Mouse (Mus musculus) erythroblast, adult 5-6 weeks (primary cell): ENCODE results near the gene AC170998.1. TPM values are rescaled to one million over a fixed set of nuclear protein-coding genes. Genes with fewer than 3 reads are reported as not detected.

ENCODE experiments used
- ATAC-seq: replicated peaks from 2 replicates; pipeline ENCODE4 v1.8.0; 2016; ENCODE audit warnings: moderate number of reproducible peaks, mild to moderate bottlenecking, moderate TSS enrichment, inconsistent platforms; ENCODE audit not compliant: poor library complexity, low FRiP score, severe bottlenecking
- total RNA-seq, 2 experiments: library from RNA; stranded (forward) in 1 of 2; stranded (reverse) in 1 of 2; fragments of 150-400 nt in 1 of 2; fragments of 200-764, 138-1000 nt in 1 of 2; gene quantifications; 2 replicates each; pipeline versions ENCODE4 v1.2.3 to v1.2.4; 2015 to 2017; ENCODE audit warnings: low replicate concordance in 2 of 2

AC170998.1 gene
- total RNA-seq (2015; ENCODE audit: low replicate concordance) (not detected in 2 replicates), total RNA-seq (2017; ENCODE audit: low replicate concordance) (8.5 TPM in 1 of 2 replicates, not detected in the other)

DNA sequence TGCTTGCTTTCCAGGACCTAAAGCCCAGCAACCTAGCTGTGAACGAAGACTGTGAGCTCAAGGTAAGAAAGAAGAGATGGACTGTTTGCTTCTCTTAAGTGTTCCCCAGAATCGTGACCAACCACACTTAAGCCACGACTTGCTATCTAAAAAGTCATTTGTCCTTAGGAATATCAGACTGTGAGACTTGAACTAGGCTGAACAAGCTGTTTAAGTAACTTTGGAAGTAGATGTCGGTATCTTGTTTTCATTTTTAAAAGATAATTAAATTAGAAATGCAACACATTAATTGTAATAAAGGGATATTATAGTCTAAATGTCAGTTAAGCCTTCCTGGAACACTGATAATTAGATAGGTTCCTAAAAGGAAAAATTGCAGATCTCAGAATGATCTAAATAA, at the start of gene AC170998.1:
AC170998.1 (plus strand) TSS at position 301 of the 400 bp plus-strand sequence.
- ATAC-seq, result no peak

DNA sequence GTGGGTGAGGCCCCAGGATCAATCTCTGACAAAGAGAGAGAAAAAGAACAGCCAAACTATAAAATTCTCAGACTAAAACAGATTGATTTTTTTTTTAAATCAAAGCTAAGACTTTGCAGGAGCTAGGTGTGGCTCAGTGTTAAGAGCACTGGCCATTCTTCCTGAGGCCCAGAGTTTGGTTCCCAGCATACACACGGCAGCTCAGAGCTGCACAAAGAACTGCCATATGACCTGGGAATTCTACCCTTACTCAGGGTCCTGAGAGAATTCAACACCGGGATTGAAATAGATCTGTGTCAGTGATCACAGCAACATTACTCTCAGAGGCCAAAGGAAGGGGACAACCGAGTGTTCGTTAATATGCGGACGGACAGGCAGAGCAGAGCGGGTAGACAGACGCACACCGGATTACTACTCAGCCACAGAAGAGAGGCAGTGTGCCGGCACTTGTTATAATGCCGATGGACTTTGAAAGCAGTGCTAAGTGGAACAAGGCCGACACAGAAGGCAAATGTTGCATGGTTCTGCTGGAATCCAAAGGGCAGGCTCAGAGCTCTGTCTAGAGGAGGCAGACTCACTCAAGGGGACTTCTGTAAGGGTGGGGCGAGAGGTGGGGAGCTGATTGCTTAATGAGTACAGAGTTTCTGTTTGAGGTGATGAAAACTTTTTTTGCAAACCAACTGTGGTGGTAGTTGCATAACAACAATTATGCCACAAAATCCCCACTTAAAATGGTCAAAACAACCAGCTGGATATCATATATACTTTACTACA, 43.4 kb upstream of the AC170998.1 start:
- ATAC-seq, result no peak

DNA sequence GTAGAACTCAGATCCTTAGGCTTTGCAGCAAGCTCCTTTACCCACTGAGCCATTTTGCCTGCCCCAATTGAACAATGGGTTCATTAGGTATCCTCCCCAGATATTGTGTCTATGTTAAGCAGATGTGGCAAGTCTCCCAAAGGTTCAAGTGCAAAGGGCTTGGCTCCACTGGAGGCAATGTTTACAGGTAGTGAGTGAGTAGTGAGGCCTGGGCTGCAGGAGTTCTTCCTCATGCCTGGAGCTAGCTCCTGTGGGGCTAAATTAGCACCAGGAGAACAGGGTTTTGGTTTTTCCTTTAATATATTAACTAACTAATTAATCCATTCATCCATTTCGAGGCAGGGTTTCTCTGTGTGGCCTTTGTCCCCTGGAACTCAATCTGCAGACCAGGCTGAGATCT, 42.3 kb upstream of the AC170998.1 start:
- ATAC-seq, result no peak

DNA sequence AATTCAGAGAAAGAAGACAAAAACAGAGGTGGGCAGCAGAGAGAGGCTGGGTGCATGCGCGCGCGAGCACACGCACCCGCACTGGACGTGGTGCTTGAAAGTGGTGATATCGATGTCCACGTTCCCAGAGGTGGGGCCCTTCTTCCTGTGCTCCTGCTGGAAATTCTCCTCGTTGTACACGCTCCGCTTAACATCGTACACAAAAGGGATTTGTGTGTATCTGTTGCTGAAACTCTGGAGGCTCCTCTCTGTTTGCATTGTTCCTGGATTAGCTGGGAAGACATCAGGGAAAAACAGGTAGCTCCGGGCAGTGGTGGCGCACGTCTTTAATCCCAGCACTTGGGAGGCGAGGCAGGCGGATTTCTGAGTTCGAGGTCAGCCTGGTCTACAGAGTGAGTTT, 41.3 kb upstream of the AC170998.1 start:
- ATAC-seq, result no peak

DNA sequence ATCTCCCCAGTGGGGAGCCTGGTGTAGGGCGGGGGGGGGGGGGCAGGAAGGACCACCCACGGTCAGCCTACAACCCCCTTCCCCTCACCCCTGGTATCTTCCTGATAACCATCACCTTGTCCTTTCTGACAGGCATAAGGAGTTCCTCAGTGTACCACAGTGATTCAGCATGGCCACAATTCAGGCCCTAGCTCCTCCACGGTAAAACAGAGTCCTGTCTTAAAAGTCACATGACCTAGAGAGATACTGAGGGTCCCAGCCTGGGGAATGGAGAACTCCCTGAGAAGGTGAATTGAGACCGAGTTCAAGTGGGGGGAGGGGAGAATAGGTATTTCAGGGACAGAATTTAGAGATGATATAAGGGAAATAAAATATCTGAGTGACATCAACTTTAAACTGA, 38.5 kb upstream of the AC170998.1 start:
- ATAC-seq, result no peak

DNA sequence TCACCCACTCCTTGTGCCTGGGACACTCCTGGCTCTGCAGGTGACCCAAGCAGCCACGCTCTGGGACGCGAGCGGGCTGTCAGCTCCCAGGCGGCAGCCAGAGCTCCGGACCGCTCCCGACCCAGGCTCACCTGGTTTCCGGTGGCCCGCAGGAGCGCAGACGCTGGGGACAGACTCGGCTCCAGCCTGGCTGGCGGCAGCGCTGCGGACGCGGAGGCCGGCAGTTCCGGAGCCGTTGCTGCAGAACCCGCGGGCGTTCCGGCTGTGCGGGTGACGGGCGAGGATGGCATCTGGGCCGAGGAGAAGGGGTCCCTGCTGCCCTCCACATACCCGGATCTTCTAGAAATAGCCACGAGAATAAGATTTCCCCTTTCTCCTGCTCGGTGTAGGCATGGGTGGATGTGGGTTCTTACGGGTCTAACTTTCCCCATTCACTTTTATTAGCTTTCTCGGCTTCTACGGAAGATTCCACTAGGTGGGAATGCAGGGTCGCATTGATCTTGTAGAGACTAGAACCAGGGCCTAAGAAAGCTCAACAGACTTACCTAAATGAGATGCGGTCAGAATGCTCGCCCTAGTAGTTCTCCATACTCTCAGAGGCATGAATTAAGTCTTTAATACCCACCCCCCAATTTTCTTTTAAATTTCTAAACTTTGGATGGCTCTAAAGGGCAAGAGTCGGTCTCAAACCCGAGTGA, 36.1 kb upstream of the AC170998.1 start, which contains the start of gene Slc26a8:
Slc26a8 (minus strand) TSS at position 648 of the 698 bp plus-strand sequence.
- 0 out of 2 replicates have a peak, but pooled peaks have one; percentile 23 for ATAC-seq

DNA sequence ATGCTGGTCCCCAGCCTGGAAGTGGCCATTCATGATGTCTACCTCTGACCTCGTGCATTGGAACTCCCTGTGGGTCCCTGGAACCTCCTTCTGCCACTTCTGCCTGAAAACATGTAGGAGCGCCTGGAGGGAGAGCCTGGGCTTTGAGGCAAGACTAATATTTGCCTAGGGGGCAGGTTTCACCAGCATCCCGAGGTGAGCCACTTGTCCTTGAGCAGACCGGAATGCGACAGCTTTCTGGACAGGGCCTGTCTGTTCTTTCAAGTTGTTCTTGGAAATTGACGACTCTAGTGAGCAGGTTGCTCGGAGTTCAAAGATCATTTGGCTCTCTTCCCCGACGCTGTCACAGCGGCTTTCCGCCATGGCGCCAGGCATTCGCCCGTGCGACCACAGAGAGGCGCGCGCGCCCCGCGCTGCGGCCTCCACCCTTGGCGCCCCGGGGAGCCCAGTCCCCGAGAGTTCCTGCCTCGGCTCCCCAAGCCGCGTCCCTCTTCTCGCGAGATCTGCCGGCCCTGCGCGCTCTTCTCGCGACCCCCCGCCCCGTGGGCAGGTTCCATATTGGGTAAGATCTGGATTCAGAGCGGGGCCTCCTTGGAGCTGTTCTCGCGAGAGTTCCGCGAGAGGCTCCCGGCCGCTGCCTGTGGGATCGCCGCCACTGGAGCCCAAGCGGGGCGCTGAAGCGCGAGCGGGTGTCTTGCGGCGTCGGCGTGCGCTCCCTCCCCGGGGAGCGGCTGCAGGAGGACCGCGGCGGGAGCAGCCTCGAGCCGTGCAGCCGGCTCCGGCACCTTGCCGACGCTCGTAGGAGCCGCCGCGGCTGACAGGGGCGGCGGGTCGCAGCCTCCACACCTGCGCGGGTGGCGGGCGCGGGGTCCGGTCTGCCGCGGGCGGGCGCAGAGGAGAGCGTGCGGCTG, 34.9 kb upstream of the AC170998.1 start, which contains the start of gene Mapk14:
Mapk14 (plus strand) TSS at position 554 of the 911 bp plus-strand sequence.
- peak; percentile 90 for ATAC-seq

DNA sequence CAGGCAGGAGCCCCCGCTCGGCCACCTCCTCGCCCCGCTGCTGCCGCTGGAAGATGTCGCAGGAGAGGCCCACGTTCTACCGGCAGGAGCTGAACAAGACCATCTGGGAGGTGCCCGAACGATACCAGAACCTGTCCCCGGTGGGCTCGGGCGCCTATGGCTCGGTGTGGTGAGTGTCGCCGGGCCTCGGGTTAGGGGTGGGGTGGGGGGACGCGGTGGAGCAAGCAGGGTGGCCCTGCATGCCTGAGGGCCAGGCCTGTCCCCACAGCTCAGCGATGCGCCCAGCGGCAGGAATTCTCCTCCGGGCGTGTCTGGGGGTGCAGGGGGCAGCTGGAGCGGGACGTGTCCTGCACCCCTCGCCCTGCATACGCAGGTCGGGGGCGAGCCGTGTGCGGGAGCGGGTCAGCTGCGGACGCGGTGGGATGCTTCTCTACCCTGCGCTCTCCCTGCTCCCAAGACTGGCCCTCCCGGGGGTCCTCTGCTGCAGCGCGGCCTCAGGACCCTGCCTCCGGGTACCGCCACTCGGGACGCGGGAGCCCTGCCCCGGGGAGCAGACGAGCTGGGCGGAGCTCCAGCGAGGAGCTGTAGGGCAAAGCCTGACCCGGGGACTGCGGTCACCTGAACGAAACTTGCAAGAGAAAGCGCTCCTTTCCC, 34.1 kb upstream of the AC170998.1 start:
- peak; percentile 53; the same call in 1 of the 2 replicates for ATAC-seq

DNA sequence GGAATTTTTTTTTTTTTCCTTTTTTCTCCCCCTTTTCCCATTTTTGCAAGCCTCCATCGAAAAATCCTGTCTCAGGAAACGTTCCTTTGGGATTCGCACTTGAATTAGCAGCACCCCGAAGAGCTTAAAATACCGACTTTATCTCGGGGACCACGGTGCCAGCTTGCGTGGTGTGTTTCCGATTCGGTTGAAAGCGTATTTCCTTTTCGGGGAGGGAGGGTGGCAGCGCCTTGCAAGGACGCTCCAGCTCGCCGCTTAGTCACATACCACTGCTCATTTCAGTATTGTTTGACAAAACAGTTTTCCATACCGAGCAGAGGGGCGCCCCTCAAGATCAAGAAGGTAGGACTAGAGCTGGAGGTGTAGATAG, 33.6 kb upstream of the AC170998.1 start:
- ATAC-seq, result peak; percentile 47

DNA sequence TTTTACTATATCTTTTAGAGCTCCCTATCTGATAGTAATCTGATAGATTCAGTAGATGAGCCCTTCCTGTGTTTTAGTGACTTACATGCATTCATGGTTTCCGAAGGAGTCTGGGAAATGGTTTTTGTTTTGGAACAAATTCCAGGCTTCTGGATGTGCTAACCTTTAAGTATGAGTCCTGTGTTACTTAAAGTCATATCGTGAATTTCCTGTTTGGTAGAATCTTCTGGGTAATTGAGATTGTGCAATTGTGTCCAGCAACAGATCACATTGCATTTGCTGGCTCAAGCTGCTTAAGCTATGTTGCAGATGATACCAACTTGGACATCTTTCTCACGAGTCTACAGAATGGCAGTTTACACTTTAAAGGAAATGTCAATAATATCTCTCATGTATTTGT, 32.8 kb upstream of the AC170998.1 start:
- no peak for ATAC-seq

DNA sequence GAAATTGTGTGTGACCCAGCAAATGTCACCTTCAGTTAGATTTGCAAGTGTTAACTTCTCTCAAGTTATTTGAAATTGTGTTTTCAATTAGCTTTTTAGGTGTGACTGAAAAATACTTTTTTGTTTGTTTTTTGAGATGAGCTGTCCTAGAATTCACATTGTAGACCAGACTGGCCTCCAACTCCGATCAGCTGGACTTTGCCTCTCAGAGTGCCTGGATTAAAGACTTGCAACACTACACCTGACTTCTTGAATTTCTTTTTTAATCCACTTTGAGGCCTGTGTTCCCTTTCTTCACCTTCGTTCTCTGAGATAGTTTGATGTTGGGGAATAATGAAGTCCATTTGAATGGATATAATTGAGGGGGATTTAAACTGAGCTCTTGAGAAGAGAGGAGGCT, 31.8 kb upstream of the AC170998.1 start:
- ATAC-seq, result no peak

DNA sequence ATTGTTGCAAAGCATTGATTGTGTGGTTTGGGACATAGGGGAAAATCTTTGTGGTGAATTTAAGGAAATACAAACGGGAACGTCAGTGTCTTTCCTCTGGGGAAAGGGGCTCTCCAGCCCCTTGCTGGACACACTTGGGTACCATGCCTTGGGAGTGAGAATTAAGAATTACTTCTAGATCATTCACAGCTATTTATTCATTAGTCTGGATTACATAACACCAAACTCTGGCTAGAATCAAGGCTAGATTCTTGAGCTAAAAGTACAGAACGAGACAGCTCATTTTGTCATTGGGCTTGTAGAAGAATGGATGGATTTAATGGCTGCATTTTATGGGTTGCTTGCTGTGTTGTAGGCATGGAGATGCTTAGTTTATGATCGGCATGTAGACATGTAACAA, 31.1 kb upstream of the AC170998.1 start:
- ATAC-seq, result no peak

DNA sequence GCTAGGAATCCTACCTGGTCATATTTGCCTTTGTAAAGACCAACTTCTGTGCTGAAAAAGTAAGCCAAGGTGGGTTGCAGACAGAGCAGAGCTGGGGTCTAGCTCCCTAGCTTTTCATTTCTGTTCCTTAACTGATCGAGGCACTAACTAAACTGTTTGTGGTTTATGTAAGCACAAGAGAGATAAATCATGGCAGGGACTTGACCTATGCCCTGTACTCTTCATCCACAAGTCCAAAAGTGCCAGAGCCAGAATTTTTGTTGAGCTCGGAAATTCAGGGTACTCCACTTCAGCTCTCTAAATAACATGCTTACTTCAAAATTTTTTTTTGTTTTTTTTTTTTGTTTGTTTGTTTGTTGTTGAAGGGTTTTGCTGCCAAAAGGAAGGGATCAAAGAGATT, 29.2 kb upstream of the AC170998.1 start:
- ATAC-seq, result no peak

DNA sequence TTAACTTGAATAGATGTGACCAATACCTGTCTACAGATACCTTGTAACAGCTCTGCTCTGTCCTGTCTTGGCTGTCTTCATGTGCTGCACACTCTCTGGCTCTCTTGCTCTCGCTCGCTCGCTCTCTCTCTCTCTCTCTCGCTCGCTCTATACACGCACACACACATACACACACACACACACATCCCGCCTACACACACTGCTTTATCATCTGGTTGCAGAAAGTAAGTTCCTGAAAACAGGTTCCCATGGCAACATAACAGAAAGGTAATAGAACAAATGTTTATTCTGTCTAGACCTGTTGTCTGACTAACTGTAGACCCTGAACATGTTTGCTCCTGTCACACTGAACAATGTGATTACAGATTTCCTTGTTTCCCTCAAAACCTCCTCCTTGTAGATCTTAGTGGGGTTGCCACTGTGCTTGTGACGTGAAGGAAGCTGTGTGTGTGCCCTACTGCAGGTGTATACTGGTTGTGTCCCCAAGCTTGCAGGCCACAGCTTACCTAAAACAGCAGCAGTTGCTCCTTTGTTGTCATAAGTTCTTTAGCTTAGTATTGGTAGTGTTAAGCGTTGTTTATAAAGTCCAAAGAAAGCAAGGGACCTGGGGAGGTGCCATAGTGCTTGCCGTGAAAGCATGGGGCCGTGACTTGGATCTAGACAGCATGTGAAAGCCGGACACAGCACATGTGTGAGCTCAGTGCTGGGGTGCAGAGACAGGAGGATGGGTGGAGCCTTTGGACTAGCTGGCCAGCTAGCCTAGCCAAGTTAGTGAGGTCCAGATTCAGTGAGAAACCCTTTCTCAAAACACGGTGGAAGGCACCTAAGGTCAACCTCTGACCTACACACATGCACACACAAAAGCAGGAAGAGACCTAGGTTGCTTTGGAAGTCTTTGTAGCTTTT, 28.3 kb upstream of the AC170998.1 start:
- ATAC-seq, result no peak

DNA sequence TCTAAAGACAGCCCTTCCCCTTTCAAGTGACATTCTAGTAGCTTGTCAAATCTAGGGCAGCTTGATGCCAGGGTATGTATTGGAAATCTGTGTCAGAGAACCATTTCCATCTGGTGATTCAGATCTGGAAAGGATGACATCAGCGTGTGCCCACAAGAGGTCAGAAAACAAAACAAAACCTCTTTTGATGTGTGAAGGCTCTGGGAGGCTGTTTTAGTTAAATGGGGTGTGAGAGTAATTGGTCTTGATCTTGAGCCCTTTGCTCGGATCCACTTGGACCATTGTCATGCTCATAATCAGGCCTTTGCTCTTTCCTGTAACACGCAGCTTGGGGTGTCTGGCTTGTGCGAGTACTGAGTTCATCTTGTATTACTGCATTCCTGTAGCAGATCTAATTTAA, 27.6 kb upstream of the AC170998.1 start:
- no peak for ATAC-seq

DNA sequence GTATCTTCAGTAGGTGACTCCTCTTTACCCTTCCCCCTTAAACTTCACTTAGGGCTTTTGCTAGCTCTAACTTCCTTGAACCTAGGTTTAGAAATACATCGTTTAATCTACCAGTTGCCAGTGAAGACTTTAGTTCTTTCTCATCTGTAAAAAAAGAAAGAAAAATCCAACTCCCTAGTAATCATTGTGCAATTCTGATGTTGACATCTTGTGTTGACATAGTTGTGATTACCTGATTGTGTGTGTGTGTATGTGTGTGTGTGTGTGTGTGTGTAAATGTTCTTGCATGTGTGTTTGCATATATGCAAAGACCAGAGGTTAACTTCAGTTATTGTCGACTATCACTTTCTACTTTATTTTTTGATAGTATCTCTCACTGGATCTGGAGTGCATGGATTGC, 27.2 kb upstream of the AC170998.1 start:
- ATAC-seq, result no peak

DNA sequence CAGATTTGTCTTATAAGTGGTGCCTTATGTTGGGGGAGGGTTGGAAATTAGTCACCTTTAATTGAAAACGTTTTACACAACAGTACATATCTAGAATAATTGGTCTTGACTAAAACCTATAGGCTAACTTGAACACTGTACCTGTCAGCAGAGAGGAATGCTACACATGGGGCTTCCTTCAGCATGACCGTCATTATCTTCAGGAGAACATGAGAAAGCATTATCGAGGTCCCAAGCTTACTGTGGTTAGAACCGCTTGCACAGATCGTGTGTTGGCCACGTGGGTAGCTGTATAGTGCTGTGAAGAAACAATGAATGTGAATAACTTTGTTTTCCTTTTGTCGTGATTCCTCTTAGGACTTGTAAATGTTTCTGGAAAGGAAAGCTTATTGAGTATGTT, 26.1 kb upstream of the AC170998.1 start:
- ATAC-seq, result no peak

DNA sequence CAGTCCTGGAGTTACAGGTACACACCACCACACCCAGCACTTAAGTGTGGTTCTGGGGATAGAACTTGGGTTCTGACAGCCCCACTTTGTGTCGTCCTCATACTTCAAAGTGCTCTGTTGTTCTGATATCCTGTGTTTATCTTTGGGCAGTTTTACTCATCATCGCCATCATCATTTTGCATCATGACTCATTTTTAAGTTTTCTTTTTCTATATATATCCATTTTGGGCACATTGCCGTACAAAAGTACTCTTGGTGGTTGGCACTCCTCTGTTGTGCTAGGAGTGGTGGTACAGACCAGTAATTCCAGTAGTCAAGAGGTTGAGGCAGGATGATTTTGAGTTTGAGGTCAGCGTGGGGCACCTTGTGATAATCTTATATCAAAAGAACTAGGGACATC, 24.7 kb upstream of the AC170998.1 start:
- no peak for ATAC-seq

DNA sequence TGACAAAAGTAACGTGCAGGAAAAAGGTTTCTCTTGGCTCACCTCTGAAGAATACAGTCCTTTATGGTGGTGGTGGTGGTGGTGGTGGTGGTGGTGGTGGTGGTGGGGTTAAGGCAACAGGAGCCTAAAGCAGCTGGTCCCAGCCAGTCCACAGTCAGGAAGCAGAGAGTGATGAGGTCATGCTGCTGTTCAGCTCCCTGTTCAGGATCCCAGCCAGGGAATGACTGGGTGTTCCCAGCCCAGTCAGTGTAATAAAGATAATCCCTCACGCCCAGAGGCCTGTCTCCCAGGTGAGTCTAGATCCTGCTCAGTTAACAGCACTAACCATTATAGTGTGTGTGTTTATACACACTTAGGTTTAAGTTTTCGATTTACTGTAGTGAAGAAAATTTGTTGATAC, 24.1 kb upstream of the AC170998.1 start:
- no peak for ATAC-seq
